Mouse (Mus musculus): ENCODE data around the gene Mymk.

The Mymk gene

DNA sequence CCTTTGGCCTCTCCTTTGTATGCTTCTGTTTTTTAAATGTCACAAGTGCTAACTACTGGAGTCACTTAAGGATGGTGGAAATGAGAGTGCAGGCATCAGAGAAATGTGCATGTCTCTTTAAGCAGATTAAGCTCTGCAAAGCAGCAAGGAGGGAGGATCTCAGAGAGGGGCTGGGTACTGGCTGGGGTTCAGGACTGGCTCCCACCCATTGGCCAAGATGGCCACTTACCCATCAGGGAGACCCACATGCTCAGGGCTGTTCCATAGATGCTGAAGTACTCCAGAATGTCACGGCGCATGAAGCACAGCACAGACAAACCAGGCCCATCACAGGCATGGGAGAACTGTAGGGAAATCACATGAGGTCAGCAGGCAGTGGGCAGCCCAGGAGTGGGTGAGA, 4.9 kb downstream of the Mymk start:
- TF ChIP-seq GATA4 (IDR thresholded peaks at IDR 0.05; ENCODE audit: insufficient replicate concordance, low read length) = no peak

DNA sequence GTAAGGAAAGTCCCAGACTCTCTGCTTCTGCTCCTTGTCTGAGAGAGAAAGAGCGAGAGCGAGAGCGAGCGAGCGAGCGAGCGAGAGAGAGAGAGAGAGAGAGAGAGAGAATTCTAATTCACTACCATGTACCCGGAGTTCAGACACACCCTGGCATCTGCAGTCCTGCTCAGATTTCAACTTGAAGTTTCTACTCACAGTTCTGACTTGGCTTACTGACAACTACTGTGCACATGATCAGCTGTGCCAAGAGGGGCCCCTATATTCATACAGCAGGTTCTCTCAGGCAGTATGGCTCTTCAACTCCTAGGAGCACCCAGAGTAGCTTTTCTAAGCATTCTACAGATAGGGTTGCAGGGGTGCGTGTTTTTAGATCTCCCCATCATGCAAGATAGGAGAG, 12.8 kb downstream of the Mymk start:
- TF ChIP-seq GATA4 (IDR thresholded peaks at IDR 0.05; ENCODE audit: insufficient replicate concordance, low read length) = no peak

DNA sequence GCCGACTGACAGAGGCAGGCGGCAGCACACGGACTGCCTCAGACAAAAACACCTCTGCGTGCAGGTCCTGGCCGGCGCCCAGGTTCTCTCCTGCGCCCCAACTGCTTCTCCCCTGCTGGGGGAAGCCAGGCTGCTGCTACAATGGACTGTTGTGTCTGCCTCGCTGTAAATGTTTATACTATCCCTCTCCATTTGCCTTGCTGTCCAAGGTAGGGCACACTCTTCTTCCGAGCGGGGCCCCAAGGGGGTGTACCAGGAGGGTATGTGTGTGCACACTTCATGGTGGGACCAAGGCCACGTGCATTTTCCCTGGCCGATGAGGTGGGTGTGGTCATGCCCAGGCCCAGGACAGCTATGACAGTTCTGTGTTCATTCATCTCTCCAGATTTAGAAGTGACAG, 13.2 kb downstream of the Mymk start:
- no peak for TF ChIP-seq GATA4 (IDR thresholded peaks at IDR 0.05; ENCODE audit: insufficient replicate concordance, low read length)

DNA sequence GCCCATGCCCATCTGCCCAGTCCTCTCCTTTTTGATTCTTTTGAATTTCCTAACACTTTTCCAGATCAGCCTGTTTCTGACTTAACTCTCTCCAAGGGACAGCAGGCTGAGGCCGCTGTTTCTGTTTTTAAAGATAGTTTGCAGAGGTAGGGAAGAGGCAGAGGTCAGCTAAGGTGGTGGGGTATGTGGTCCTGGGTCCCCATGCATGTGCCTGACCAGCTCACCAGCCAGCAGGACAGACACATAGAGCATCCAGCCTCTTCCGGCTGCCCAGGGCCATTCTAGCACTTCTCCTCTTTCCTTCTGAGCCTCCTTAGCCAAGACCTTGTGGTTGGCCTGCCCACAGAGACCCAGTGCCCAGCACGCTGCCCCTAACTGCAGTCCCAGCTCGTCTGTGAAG, 13.7 kb downstream of the Mymk start:
- no peak for TF ChIP-seq GATA4 (IDR thresholded peaks at IDR 0.05; ENCODE audit: insufficient replicate concordance, low read length)

DNA sequence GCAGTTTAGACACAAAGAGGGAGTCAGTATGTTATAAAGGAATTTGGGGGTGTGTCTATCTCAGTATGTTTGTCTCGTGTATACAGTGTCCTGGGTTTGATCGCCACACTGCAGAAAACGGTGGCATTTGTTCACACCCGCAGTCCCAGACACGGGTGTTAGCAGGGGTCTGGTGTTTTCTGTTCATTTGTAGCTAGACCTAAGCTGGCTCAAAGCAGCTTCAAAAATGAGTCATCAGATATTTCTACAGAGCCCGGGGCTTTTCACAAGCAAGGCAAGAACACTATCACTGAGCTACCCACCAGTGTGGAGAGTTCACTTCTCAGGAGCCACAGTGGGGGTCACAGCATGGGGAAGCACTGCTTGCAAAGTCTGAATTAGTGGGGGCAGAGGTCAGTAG, 22.6 kb downstream of the Mymk start:
- no peak for TF ChIP-seq GATA4 (IDR thresholded peaks at IDR 0.05; ENCODE audit: insufficient replicate concordance, low read length)

DNA sequence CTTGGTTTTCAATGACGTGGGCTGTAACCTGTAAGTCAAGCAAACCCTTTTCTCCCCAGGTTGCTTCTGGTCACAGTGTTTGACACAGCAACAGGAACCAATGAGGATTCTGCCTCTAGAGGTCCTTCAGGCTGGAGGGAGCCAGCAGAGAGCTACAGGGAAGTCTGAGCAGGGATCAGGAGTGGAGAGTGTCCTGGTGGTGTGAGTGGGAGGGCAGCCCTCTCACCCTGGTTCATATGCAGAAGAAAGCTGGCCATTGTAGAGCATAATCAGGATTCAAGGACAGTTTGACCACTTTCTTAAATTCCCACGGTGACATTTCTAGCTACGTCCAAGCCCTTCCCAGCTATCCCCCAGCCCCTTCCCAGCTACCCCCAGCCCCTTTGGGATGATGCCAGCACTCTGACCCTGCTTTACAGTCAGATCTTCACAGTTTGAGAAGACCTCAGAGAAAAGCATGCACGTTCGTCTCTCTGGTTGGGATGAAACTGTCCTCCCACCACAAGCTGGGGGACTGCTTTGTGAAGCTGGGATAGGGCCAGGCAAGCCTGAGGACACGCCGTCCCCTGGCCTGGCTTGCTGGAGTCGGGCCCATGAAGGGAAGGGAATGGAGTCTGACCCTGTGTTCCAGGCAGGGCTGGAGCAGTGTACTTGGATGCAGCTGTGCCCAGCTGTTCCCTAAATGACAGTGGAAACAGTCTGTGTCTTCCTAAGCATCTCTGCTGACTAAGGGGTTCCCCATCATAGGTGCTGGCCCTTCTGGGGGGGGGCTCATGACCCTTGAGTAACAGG, 25.8 kb downstream of the Mymk start:
- TF ChIP-seq GATA4 (IDR thresholded peaks at IDR 0.05; ENCODE audit: insufficient replicate concordance, low read length) = no peak

DNA sequence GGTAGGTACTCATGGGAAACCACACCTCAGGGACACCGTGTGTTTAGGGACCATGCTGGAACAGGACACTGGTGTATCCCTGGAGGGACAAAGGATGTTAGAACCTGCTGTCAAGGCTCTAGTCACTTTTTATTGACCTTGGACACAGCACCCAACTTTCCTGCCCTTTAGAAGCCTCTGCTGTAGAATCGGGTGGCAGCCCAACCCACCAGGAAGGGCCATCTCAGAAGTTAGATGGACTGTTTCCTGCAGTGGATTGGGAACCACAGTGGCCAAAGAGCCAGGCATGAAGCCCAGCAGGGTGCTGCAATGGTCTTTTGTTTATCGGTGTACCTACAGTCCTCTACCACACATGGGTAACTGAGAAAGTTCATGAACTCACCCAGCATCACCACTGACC, 27.3 kb downstream of the Mymk start:
- TF ChIP-seq GATA4 (IDR thresholded peaks at IDR 0.05; ENCODE audit: insufficient replicate concordance, low read length) = no peak

DNA sequence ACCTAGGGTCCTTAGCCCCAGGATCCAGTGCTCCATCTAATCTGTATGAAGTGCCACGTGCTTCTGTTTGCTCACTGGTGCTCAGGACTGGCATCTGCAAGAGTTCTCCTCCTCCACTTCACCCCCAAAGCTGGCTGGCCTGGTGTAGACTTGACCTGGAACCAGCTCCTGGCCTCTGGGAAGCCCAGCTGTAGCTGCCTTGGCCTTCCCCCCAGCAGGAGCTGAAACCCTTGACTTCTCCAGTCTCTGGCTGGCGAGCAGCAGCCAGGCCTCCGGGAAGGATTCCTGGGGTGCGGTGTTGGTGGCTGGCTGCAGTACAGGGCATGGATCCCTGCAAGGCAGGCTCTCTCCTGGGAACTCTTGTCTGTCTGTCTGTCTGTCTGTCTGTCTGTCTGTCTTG, 27.8 kb downstream of the Mymk start:
- TF ChIP-seq GATA4 (IDR thresholded peaks at IDR 0.05; ENCODE audit: insufficient replicate concordance, low read length) = no peak

DNA sequence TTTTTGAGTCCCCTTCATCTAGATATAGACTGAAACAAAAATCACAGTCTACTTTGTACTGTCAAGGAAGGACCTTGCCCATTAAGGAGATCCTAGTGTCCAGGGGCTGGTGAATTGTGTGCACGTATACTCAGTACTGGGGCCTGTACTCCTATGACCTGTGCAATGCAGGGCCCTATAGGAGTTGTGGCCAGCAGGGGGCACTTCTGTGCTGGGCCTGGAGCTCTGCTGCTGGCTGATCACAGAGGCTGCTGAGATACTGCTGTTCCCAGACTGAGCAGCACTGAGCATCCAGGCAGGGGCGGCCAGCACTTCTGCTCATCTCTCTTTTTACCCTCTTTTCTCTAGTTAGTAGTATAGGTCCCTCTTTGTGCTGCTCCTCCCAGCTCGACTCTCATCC, 28.5 kb downstream of the Mymk start:
- TF ChIP-seq GATA4 (IDR thresholded peaks at IDR 0.05; ENCODE audit: insufficient replicate concordance, low read length) = no peak

DNA sequence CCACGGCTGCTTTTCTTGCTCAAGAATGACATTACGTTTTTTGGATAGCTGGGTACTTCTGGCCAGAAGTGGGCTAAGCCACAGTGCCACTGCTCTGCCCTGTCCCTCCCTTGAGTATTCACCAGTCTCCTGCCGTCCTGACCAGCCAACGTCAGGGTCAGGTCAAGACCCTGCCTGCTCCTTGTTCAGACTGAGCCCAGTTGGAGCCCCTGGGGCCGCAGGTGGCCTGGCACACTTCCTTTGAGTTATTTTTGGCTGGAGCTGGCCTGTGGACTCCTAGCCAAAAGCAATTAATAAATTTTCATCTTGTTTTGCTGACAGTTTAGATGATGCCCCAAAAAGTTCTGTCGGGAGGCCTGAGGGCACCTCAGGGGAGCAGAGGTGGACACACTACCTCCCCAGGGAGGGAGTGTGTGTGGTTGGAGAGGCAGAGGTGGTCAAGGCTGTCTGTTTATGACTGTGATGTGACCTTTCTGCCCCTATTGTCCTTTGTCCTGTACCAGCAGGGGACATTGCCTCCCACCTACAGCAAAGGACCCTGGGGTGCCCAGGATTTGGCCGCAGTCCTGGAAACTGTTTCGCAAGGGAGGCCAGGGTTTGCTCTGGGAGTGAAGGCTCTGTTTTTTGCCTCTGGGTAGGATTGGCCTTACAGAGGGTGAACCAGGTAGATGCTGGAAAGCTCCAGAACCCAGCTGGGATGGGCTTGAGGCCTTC, 29.7 kb downstream of the Mymk start:
- TF ChIP-seq GATA4 (IDR thresholded peaks at IDR 0.05; ENCODE audit: insufficient replicate concordance, low read length) = no peak

DNA sequence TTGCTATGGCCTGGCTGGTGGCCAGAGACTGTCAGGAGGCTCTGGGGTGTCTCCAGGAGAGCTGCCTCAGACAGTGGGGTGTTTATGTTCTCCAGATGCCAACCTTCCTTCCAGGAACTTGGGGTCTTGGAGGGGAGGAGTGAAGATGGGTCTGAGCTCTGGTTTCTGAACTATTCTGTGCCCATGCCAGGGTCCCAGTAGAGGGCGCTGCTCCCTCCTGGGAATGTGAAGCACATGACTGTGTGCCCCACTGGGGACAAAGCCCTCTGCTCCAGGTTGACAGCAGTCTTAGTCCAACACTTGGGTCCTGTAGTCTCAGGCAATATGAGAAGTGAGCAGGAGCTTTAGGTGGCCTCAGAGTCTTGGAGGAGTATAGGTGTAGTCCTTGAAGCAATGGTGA, 32.7 kb downstream of the Mymk start:
- no peak for TF ChIP-seq GATA4 (IDR thresholded peaks at IDR 0.05; ENCODE audit: insufficient replicate concordance, low read length)

DNA sequence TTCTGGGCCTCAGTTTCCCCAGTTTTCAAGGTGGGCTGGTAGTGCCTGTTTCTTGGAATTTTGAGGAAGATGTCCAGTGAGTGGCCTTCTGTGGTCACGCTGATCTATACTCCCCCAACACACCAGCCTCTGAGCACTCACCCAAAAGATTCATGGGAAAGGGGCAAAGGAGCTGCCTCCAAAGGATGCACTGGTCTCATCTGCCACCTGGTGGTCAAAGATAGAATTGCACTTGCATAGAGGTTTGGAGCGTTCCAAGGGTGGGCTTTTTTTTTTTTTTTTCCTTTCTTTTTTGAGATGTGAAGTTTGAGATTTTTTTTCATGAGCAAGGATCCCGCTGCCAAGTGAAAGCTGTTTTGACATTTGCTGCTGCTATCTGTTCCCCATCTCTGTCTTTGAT, 33.4 kb downstream of the Mymk start:
- TF ChIP-seq GATA4 (IDR thresholded peaks at IDR 0.05; ENCODE audit: insufficient replicate concordance, low read length) = no peak

DNA sequence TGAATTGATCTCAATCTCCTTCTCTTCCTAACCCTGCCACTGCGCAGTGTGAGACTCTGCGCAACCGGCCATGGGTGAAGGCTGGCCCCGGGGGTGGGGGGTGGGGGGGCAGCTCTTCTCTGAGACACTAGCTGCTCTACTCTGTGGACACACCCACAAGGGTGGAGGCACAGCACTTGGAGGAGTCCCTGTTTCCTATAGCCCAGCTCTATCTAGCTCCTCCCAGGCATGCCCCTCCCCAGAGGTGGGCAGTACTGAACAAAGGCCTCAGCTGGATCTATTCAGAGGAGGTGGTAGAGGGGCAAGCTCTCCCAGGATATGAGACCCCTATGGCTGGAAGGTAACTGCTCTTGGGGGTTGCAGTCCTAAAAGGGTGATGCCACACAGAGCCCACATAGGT, 35.0 kb downstream of the Mymk start:
- no peak for TF ChIP-seq GATA4 (IDR thresholded peaks at IDR 0.05; ENCODE audit: insufficient replicate concordance, low read length)

DNA sequence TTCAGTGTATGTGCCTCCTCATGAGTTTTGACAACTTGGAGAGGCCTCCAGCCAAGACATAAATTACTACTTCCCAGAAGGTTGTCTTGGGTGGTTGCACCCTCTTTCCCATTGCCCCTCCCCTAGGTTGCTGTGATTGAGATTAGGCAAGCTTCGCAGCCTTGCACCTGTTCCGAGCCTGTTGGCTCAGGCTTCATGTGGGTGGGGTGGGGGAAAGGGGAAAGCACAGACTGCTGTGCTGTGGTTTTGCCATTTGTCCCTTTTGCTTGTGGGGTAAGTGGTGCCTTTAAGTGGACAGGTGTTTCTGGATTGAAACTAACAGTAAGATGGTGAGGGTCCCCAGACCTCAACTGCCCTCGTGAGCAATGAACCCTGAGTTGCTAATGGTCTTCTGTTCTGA, 36.0 kb downstream of the Mymk start:
- TF ChIP-seq GATA4 (IDR thresholded peaks at IDR 0.05; ENCODE audit: insufficient replicate concordance, low read length) = no peak

DNA sequence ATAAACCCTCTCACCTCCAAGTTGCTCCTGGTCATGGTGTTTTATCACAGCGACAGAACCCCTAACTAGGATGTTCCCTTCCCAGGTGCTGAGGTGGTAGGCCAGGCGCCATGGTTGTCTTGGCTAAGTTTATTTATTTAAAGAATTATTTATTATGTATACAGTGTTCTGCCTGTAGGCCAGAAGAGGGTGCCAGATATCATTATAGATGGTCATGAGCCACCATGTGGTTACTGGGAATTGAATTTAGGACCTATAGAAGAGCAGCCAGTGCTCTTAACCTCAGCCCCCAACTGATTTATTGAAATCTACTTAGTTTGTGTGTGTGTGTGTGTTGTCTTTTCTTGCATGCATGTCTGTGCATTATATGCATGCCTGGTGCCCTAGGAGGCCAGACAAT, 39.6 kb downstream of the Mymk start:
- no peak for TF ChIP-seq GATA4 (IDR thresholded peaks at IDR 0.05; ENCODE audit: insufficient replicate concordance, low read length)

DNA sequence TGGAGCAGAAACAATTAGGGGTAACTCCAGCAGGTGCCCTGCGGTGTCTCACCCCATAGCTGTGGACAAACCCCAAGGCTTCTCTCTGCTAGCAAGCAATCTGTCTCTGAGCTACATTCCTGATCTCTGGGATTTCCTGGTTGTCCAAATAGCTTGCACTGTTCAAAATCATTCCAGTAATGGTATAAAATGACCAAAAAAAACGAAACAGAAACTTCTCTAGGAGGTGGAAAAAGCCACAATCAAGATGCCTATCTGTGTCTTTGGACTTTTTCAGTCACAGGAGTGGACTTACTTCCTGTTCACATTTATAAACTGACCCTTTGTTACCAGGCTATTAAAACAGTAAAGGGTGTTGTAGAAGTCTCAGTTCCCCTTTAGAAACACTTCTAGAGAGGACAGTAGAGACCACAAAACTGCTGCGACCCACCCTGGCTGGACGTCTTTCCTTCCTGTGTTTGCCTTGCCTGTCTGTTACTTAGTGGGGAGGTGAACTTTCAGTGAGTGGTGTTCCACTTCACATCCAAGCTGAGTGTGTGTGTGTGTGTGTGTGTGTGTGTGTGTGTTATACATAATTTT, 43.5 kb downstream of the Mymk start:
- TF ChIP-seq GATA4 (IDR thresholded peaks at IDR 0.05; ENCODE audit: insufficient replicate concordance, low read length) = no peak
